Mouse (Mus musculus): ENCODE results near the gene Sap30bp.

GRCm38 (mm10) chr11:115911134-115911561, 21.9 kb upstream of the Sap30bp start:
- TF ChIP-seq CTCF (IDR thresholded peaks at IDR 0.05; ENCODE audit: borderline replicate concordance, extremely low read depth, insufficient read depth, insufficient read length) (no peak), POLR2A (IDR thresholded peaks at IDR 0.05; ENCODE audit: borderline replicate concordance, extremely low read depth, insufficient read depth, insufficient read length, poor library complexity, severe bottlenecking) (no peak)
